Mouse (Mus musculus) lung, postnatal 0 days (tissue): ENCODE results near the gene Nab2. TPM values are rescaled to one million over a fixed set of nuclear protein-coding genes. Genes with fewer than 3 reads are reported as not detected.

ENCODE experiments used
- ATAC-seq: fragments of 200-750 bp; cut with Nextera tagmentation; 2 replicates; pipeline ENCODE4 v1.8.0; 2017; ENCODE audit warnings: moderate library complexity
- DNase-seq: peaks from one replicate; pipeline ENCODE4 v3.0.0-alpha.2; 2016; ENCODE audit warnings: low spot score
- H3K27ac ChIP-seq: fragments of 300-500 bp; sonication (generic); 2 replicates; pipeline ENCODE4 v1.5.1; 2014; ENCODE audit warnings: antibody characterized with exemption, mild to moderate bottlenecking, low read length, mixed read lengths
- H3K27me3 ChIP-seq: fragments of 300-500 bp; sonication (generic); replicated peaks from 2 replicates; pipeline ENCODE4 v1.6.1; 2014; ENCODE audit warnings: low read length, mixed read lengths; ENCODE audit not compliant: insufficient read depth
- H3K36me3 ChIP-seq: fragments of 300-500 bp; sonication (generic); 2 replicates; pipeline ENCODE4 v1.6.1; 2014; ENCODE audit warnings: low read length, mixed read lengths; ENCODE audit not compliant: insufficient read depth
- H3K4me1 ChIP-seq: fragments of 300-500 bp; sonication (generic); 2 replicates; pipeline ENCODE4 v1.6.1; 2014; ENCODE audit warnings: antibody characterized with exemption, low read depth, low read length, mixed read lengths; ENCODE audit not compliant: insufficient read depth
- H3K4me2 ChIP-seq: fragments of 300-500 bp; sonication (generic); replicated peaks from 2 replicates; pipeline ENCODE4 v1.6.1; 2014; ENCODE audit warnings: low read depth, mild to moderate bottlenecking, low read length, moderate library complexity, mixed read lengths
- H3K4me3 ChIP-seq: fragments of 300-500 bp; sonication (generic); 2 replicates; pipeline ENCODE4 v1.5.1; 2014; ENCODE audit warnings: low read depth, low read length
- H3K9ac ChIP-seq: fragments of 300-500 bp; sonication (generic); replicated peaks from 2 replicates; pipeline ENCODE4 v1.6.1; 2014; ENCODE audit warnings: low read depth, mild to moderate bottlenecking
- H3K9me3 ChIP-seq: fragments of 300-500 bp; sonication (generic); 2 replicates; pipeline ENCODE4 v1.6.1; 2016; ENCODE audit warnings: low read length, mixed read lengths
- CTCF ChIP-seq: IDR thresholded peaks from 2 replicates; pipeline ENCODE4 v1.5.1; 2016; ENCODE audit warnings: antibody characterized with exemption, mild to moderate bottlenecking
- EP300 ChIP-seq: IDR thresholded peaks from 2 replicates; pipeline ENCODE4 v1.6.1; 2016; ENCODE audit warnings: antibody characterized with exemption, mild to moderate bottlenecking, control low read depth
- WGBS: fragments of 180-500 bp; shearing (Covaris S2); extraction: QIAGEN DNeasy Blood & Tissue Kit; methylation state at CpG from one replicate; pipeline ENCODE4 v1.1.7; 2014; 5-methylcytosine and 5-hydroxymethylcytosine counted together
- polyA plus RNA-seq: library from polyadenylated mRNA; unstranded; fragments of >200 nt; fragmentation: Nextera tagmentation; extraction: Ambion mirVana; gene quantifications from 2 replicates; pipeline ENCODE4 v1.2.1, GENCODE M21; 2015

Gene Nab2
- polyA plus RNA-seq, 1 experiment from 2014 or later: 8.4 TPM

DNA sequence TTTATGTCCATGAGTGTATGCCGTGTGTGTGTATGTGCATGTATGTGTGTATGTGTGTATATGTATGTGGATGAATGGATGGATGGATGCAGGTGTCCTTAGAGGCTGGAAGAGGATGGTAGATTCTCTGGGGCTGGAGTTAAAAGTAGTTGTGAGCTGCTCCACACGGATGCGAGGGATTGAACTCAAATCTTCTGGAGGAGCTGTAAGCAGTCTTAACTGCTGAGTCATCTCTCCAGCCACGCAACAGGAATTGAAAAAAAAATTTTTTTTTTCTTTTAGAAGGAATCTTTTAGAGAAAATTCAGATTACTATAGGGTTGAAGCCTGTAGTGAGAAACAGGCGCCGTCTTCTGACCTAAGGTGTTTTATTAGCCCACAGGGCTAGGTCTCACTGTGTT is 14.5 kb upstream of the Nab2 start:
- no peak overlapping the region for H3K9ac ChIP-seq
- no peaks in the 10 kb centered on the region for H3K4me1 ChIP-seq
- H3K27ac ChIP-seq: no peak overlapping the region
- DNase-seq: no peak
- WGBS: 83% methylated on average over 6 of the region's 6 CpGs
- no peak for ATAC-seq
- no peak overlapping the region for H3K4me2 ChIP-seq
- no peak overlapping the region for H3K4me3 ChIP-seq
- no peaks in the 10 kb centered on the region for H3K36me3 ChIP-seq
- H3K9me3 ChIP-seq: no peaks in the 10 kb centered on the region
- no peak for TF ChIP-seq EP300
- TF ChIP-seq CTCF: no peak
- H3K27me3 ChIP-seq: no peaks in the 10 kb centered on the region

DNA sequence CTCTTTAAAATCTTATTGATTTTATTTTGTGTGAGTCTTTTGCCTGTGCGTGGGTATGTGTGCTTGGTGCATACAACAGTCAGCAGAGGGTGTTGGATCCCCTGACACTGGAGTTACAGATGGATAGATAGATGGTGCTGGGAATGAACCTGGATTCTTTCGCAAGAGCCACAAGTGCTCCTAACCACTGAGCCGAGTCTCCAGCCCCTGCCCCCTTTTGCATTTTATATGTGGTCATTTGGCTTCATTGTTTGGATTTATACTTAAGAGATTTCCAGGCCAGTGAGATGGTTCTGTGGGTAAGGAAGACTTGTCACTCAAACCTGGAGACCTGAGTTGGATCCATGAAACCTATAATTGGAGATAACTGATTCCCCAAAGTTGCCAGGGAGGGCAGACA is 11.5 kb upstream of the Nab2 start:
- no peaks in the 10 kb centered on the region for H3K36me3 ChIP-seq
- no peak for TF ChIP-seq CTCF
- TF ChIP-seq EP300: no peak
- H3K9ac ChIP-seq: no peak overlapping the region
- no peaks in the 10 kb centered on the region for H3K27me3 ChIP-seq
- H3K4me2 ChIP-seq: no peak overlapping the region
- H3K4me3 ChIP-seq: no peak overlapping the region
- no peaks in the 10 kb centered on the region for H3K9me3 ChIP-seq
- H3K27ac ChIP-seq: no peak overlapping the region
- DNase-seq (no peak), ATAC-seq (no peak)
- 83% methylated on average over 3 of the region's 3 CpGs for WGBS
- H3K4me1 ChIP-seq: peaks cover 5% of the 10 kb centered on the region; the same call in 1 of the 2 replicates

DNA sequence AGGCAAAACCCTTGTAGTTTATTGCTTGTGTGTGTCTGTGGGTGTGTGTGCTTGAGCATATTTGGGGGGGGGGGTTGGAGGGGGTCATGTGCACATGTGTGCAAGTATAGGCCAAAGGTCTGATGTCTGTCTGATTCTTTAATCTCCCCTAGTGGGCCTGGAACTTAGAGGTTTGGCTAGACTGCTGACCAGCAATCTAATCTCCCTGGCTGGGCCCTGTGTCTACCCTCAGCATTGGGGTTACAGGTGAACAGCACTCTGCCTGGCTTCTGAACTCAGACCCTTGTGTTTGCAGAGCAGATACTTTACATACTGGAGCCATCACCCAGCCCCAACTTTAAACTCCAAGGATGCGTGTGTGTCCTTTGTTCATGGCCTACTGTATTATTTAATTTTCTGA is 10.8 kb upstream of the Nab2 start:
- Histone ChIP-seq H3K27me3 (no peaks in the 10 kb centered on the region), H3K9ac (no peak overlapping the region), H3K9me3 (no peaks in the 10 kb centered on the region), H3K27ac (no peak overlapping the region), H3K4me3 (no peak overlapping the region), H3K4me1 (peaks cover 5% of the 10 kb centered on the region; the same call in 1 of the 2 replicates), H3K4me2 (no peak overlapping the region), H3K36me3 (no peaks in the 10 kb centered on the region)
- WGBS: 77% methylated on average over 1 of the region's 1 CpGs
- DNase-seq: no peak
- TF ChIP-seq EP300 (no peak), CTCF (no peak)
- no peak for ATAC-seq

DNA sequence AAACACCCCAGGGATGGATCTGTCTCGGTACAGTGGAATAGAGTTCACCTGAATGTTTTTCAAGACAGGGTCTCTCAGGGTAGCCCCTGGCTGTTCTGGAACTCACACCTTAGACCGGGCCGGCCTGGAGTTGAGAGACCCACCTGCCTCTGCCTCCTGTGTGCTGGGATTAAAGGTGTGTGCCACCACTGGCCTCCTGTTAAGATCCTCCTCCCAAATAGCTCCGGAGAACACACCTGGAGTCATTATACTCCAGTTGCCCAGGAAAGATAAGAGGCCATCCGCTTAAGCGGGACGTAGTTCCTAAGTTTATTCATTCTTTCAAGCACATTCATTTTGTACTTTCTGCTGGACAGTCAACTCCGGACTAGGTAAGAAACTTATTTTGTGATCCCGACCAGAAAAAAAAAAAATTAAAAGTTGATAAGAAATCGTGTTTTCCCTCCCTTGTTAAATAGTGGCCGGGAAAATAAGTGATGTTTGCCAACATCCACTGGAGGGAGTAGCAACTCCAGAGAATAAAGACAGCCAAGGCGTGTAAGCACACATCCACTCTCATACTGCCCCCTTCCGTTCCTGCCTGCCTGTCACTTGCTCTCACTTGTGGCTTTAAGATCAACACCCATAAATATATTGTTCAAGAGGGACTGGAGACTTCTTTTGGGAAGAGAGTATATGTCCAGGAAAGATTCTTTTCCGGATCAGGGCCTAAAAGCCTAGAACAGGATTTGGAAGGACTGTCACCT is 9.4 kb upstream of the Nab2 start:
- Histone ChIP-seq H3K4me3 (peak overlapping the region; percentile 72), H3K36me3 (no peaks in the 10 kb centered on the region), H3K27ac (no peak overlapping the region), H3K27me3 (no peaks in the 10 kb centered on the region), H3K9me3 (no peaks in the 10 kb centered on the region), H3K4me2 (peak overlapping the region; percentile 95), H3K4me1 (peaks cover 5% of the 10 kb centered on the region; the same call in 1 of the 2 replicates), H3K9ac (peak overlapping the region; percentile 41)
- ATAC-seq (peak; percentile 19; the same call in 1 of the 2 replicates), DNase-seq (peak; percentile 95)
- TF ChIP-seq CTCF (peak; percentile 97), EP300 (peak; percentile 13; the same call in 1 of the 2 replicates)
- 5% methylated on average over 14 of the region's 14 CpGs for WGBS

DNA sequence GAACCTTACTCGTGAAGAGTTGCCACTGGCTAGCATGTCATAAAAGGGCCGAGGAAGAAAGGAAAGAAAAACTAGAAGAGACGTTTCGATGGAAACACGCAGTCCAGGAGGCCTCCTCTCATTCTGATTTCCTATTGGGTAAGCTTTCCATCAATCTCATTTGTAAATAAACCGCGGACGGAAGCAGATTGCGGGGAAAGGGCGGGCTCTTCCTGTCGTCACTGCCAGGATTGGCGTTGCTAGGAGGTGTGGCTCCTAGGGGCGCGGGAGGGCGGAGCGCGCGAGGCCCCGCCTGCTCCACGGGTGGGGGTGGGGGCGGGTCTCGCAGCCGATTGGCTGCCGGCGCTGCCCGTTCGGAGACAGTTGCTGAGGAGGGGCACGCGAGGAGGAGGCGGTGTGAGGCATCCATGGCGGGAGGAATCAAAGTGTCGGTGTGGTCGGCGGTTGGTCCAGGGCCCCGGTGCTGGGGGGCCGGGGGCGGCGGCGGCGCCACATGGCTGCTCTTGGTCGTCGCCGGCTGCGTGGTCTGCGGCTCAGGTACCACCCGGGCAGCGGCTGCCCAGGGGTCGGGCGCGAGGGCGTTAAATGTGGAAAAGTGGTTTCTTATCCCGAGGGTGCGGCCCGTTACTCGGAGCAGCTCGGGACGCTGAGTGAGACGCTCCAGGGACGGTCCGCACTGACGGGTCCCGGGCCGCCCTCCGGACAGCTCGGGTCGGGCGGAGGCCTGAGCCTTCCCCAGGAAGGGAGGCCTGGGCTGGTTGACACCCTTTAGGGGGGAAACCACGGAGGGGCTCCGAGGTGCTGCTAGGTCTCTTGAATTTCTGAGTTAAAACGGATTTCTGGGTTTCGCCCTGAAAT is 8.6 kb upstream of the Nab2 start:
- Histone ChIP-seq H3K27me3 (no peaks in the 10 kb centered on the region), H3K4me3 (peak overlapping the region; percentile 72), H3K36me3 (no peaks in the 10 kb centered on the region), H3K4me1 (peaks cover 5% of the 10 kb centered on the region; the same call in 1 of the 2 replicates), H3K9me3 (no peaks in the 10 kb centered on the region), H3K27ac (peak overlapping the region; percentile 69), H3K9ac (peak overlapping the region; percentile 41), H3K4me2 (peak overlapping the region; percentile 95)
- TF ChIP-seq EP300 (peak; percentile 46; the same call in 1 of the 2 replicates), CTCF (no peak)
- DNase-seq (peak; percentile 99), ATAC-seq (peak; percentile 96)
- 1% methylated on average over 54 of the region's 71 CpGs for WGBS

DNA sequence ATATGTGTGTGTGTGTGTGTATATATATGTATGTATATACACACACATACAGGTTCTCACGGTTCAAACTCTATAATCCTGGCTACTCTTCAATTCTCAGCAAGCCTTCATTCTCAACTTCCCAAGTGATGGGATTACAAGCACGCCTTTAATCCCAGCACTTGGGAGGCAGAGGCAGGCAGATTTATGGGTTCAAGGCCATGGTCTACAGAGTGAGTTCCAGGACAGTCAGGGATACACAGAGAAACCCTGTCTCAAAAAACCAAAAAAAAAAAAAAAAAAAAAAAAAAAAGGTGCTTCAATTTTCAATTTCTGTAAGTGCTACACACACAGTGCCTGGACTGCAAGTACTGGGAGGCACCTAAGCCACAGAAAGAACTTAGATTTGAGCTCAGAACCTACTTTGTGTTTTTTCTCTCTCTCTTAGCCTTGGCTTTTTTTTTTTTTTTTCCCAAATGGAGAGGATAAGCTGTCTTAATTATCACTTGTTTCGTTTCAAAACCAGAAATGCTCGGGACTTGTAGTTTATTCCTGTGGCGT is 7.6 kb upstream of the Nab2 start:
- Histone ChIP-seq H3K4me3 (peak overlapping the region; percentile 72; the same call in 1 of the 2 replicates), H3K9me3 (no peaks in the 10 kb centered on the region), H3K36me3 (no peaks in the 10 kb centered on the region), H3K27me3 (no peaks in the 10 kb centered on the region), H3K4me2 (peak overlapping the region; percentile 43; the same call in 1 of the 2 replicates), H3K4me1 (peaks cover 5% of the 10 kb centered on the region; the same call in 1 of the 2 replicates), H3K9ac (0 out of 2 replicates have a peak overlapping the region, but pooled peaks have one; percentile 1), H3K27ac (peak overlapping the region; percentile 28)
- ATAC-seq: no peak
- TF ChIP-seq EP300: no peak
- no peak for TF ChIP-seq CTCF
- DNase-seq: no peak
- WGBS: 41% methylated on average over 5 of the region's 5 CpGs
